Mouse (Mus musculus) heart, embryonic 10.5 days (tissue): ENCODE data around the gene Fance. TPM values are rescaled to one million over a fixed set of nuclear protein-coding genes. Genes with fewer than 3 reads are reported as not detected.

Source experiments
- DNase-seq: peaks from one replicate; pipeline ENCODE4 v3.0.0-alpha.2; 2017; ENCODE audit warnings: low spot score
- H3K27ac ChIP-seq: fragments of 300-500 bp; sonication (generic); 2 replicates; pipeline ENCODE4 v1.5.1; 2016; ENCODE audit warnings: mild to moderate bottlenecking
- H3K27me3 ChIP-seq: fragments of 300-500 bp; sonication (generic); 2 replicates; pipeline ENCODE4 v1.6.1; 2016; ENCODE audit warnings: mild to moderate bottlenecking; ENCODE audit not compliant: poor library complexity, insufficient read depth, severe bottlenecking
- H3K36me3 ChIP-seq: fragments of 300-500 bp; sonication (generic); 2 replicates; pipeline ENCODE4 v1.6.1; 2016; ENCODE audit warnings: mild to moderate bottlenecking, moderate library complexity
- H3K4me1 ChIP-seq: fragments of 300-500 bp; sonication (generic); 2 replicates; pipeline ENCODE4 v1.6.1; 2016; ENCODE audit warnings: mild to moderate bottlenecking
- H3K4me3 ChIP-seq: fragments of 300-500 bp; sonication (generic); 2 replicates; pipeline ENCODE4 v1.5.1; 2016; ENCODE audit warnings: mild to moderate bottlenecking, moderate library complexity
- H3K9me3 ChIP-seq: fragments of 300-500 bp; sonication (generic); 2 replicates; pipeline ENCODE4 v1.6.1; 2016; ENCODE audit warnings: mild to moderate bottlenecking, moderate library complexity
- WGBS: fragments of 180-500 bp; shearing (Covaris S2); methylation state at CpG from one replicate; pipeline ENCODE4 v1.1.7; 2016; 5-methylcytosine and 5-hydroxymethylcytosine counted together
- polyA plus RNA-seq: library from polyadenylated mRNA; unstranded; fragments of >200 nt; fragmentation: Nextera tagmentation; extraction: Ambion mirVana; gene quantifications from 2 replicates; pipeline ENCODE4 v1.2.1, GENCODE M21; 2016

Fance gene
- polyA plus RNA-seq, result 25.8 and 30.6 TPM in 2 replicates

- H3K4me1 ChIP-seq, result peaks cover 43% of the 10 kb centered on the region
- no peaks in the 10 kb centered on the region for H3K9me3 ChIP-seq
- peaks cover 28% of the 10 kb centered on the region for H3K36me3 ChIP-seq
- peak within 1 kb of the TSS; percentile 82 for H3K4me3 ChIP-seq
- peak; percentile 100 for DNase-seq
- peak within 1 kb of the TSS; percentile 95 for H3K27ac ChIP-seq
- H3K27me3 ChIP-seq, result no peaks in the 10 kb centered on the region
- under 1% methylated on average over 69 of the region's 69 CpGs for WGBS
These were observed at the start of gene Fance for GRCm38 (mm10) chr17:28313212-28313879. TSS of gene Fance (plus strand) at chr17:28313519.

- no peaks in the 10 kb centered on the region for H3K27me3 ChIP-seq
- H3K27ac ChIP-seq, result no peak overlapping the region
- H3K9me3 ChIP-seq, result no peaks in the 10 kb centered on the region
- H3K36me3 ChIP-seq, result peaks cover 3% of the 10 kb centered on the region; the same call in 1 of the 2 replicates
- WGBS, result 85% methylated on average over 5 of the region's 5 CpGs
- peaks cover 55% of the 10 kb centered on the region for H3K4me1 ChIP-seq
- H3K4me3 ChIP-seq, result no peak overlapping the region
- DNase-seq, result no peak
These were observed 46.1 kb upstream of the Fance start for GRCm38 (mm10) chr17:28267251-28267650.

- Histone ChIP-seq H3K36me3 (peaks cover 3% of the 10 kb centered on the region; the same call in 1 of the 2 replicates), H3K4me1 (peaks cover 45% of the 10 kb centered on the region), H3K27ac (peak overlapping the region; percentile 2; the same call in 1 of the 2 replicates), H3K27me3 (no peaks in the 10 kb centered on the region), H3K4me3 (no peak overlapping the region), H3K9me3 (no peaks in the 10 kb centered on the region)
- no peak for DNase-seq
- 56% methylated on average over 13 of the region's 13 CpGs for WGBS
These were observed 43.2 kb upstream of the Fance start for GRCm38 (mm10) chr17:28270165-28270564.

GRCm38 (mm10) chr17:28271537-28272266, 41.6 kb upstream of the Fance start:
- no peak overlapping the region for H3K4me3 ChIP-seq

GRCm38 (mm10) chr17:28272281-28272680, 41.0 kb upstream of the Fance start:
- 74% methylated on average over 9 of the region's 9 CpGs for WGBS
- DNase-seq, result no peak
- peaks cover 42% of the 10 kb centered on the region for H3K4me1 ChIP-seq
- H3K9me3 ChIP-seq, result no peaks in the 10 kb centered on the region
- H3K4me3 ChIP-seq, result no peak overlapping the region
- H3K27me3 ChIP-seq, result no peaks in the 10 kb centered on the region
- H3K36me3 ChIP-seq, result no peaks in the 10 kb centered on the region
- peak overlapping the region; percentile 31 for H3K27ac ChIP-seq

More at GRCm38 (mm10) chr17:28271537-28272266, 41.6 kb upstream of the Fance start:
- H3K9me3 ChIP-seq, result no peaks in the 10 kb centered on the region
- H3K36me3 ChIP-seq, result peaks cover 2% of the 10 kb centered on the region; the same call in 1 of the 2 replicates
- peak overlapping the region; percentile 31; the same call in 1 of the 2 replicates for H3K27ac ChIP-seq
- DNase-seq, result no peak
- H3K4me1 ChIP-seq, result peaks cover 36% of the 10 kb centered on the region
- no peaks in the 10 kb centered on the region for H3K27me3 ChIP-seq
- WGBS, result 80% methylated on average over 12 of the region's 12 CpGs

- Histone ChIP-seq H3K27me3 (no peaks in the 10 kb centered on the region), H3K9me3 (no peaks in the 10 kb centered on the region), H3K36me3 (no peaks in the 10 kb centered on the region), H3K27ac (peak overlapping the region; percentile 31), H3K4me1 (peaks cover 44% of the 10 kb centered on the region), H3K4me3 (no peak overlapping the region)
- DNase-seq, result no peak
- WGBS, result 31% methylated on average over 6 of the region's 6 CpGs
These were observed 40.5 kb upstream of the Fance start for GRCm38 (mm10) chr17:28272837-28273236.

GRCm38 (mm10) chr17:28274739-28275138, 38.6 kb upstream of the Fance start:
- H3K36me3 ChIP-seq, result no peaks in the 10 kb centered on the region
- H3K4me1 ChIP-seq, result peaks cover 51% of the 10 kb centered on the region
- no peak overlapping the region for H3K27ac ChIP-seq
- DNase-seq, result no peak
- no peak overlapping the region for H3K4me3 ChIP-seq
- 75% methylated on average over 3 of the region's 3 CpGs for WGBS
- no peaks in the 10 kb centered on the region for H3K9me3 ChIP-seq
- H3K27me3 ChIP-seq, result no peaks in the 10 kb centered on the region

GRCm38 (mm10) chr17:28277226-28277625, 36.1 kb upstream of the Fance start:
- no peak for DNase-seq
- Histone ChIP-seq H3K36me3 (no peaks in the 10 kb centered on the region), H3K27ac (peak overlapping the region; percentile 23; the same call in 1 of the 2 replicates), H3K4me3 (no peak overlapping the region), H3K9me3 (no peaks in the 10 kb centered on the region), H3K27me3 (no peaks in the 10 kb centered on the region), H3K4me1 (peaks cover 51% of the 10 kb centered on the region)
- WGBS, result 81% methylated on average over 14 of the region's 14 CpGs

GRCm38 (mm10) chr17:28277721-28278120, 35.6 kb upstream of the Fance start:
- DNase-seq, result no peak
- Histone ChIP-seq H3K9me3 (no peaks in the 10 kb centered on the region), H3K27me3 (no peaks in the 10 kb centered on the region), H3K36me3 (no peaks in the 10 kb centered on the region), H3K27ac (0 out of 2 replicates have a peak overlapping the region, but pooled peaks have one; percentile 23), H3K4me1 (peaks cover 46% of the 10 kb centered on the region), H3K4me3 (no peak overlapping the region)
- WGBS, result 79% methylated on average over 10 of the region's 10 CpGs

GRCm38 (mm10) chr17:28278156-28278555, 35.2 kb upstream of the Fance start:
- Histone ChIP-seq H3K4me1 (peaks cover 41% of the 10 kb centered on the region), H3K36me3 (no peaks in the 10 kb centered on the region), H3K9me3 (no peaks in the 10 kb centered on the region), H3K27ac (no peak overlapping the region), H3K4me3 (no peak overlapping the region), H3K27me3 (no peaks in the 10 kb centered on the region)
- WGBS, result 71% methylated on average over 3 of the region's 3 CpGs
- DNase-seq, result no peak

- Histone ChIP-seq H3K9me3 (no peaks in the 10 kb centered on the region), H3K27ac (peak overlapping the region; percentile 53), H3K27me3 (no peaks in the 10 kb centered on the region), H3K4me3 (0 out of 2 replicates have a peak overlapping the region, but pooled peaks have one; percentile 1), H3K4me1 (peaks cover 40% of the 10 kb centered on the region), H3K36me3 (no peaks in the 10 kb centered on the region)
- DNase-seq, result no peak
- 59% methylated on average over 4 of the region's 4 CpGs for WGBS
These were observed 34.1 kb upstream of the Fance start for GRCm38 (mm10) chr17:28279236-28279635.

GRCm38 (mm10) chr17:28279780-28280422, 33.4 kb upstream of the Fance start:
- Histone ChIP-seq H3K27me3 (no peaks in the 10 kb centered on the region), H3K27ac (peak overlapping the region; percentile 53), H3K4me3 (0 out of 2 replicates have a peak overlapping the region, but pooled peaks have one; percentile 1), H3K36me3 (no peaks in the 10 kb centered on the region), H3K9me3 (no peaks in the 10 kb centered on the region), H3K4me1 (peaks cover 40% of the 10 kb centered on the region)
- WGBS, result 62% methylated on average over 15 of the region's 15 CpGs
- DNase-seq, result no peak

- Histone ChIP-seq H3K9me3 (no peaks in the 10 kb centered on the region), H3K4me1 (peaks cover 40% of the 10 kb centered on the region), H3K36me3 (no peaks in the 10 kb centered on the region), H3K4me3 (no peak overlapping the region), H3K27me3 (no peaks in the 10 kb centered on the region), H3K27ac (peak overlapping the region; percentile 53)
- WGBS, result 65% methylated on average over 7 of the region's 7 CpGs
- no peak for DNase-seq
These were observed 32.9 kb upstream of the Fance start for GRCm38 (mm10) chr17:28280423-28280800.
